Mouse (Mus musculus) fat pad, adult 2 months (tissue): ENCODE data around the gene Smc1b.

Experiments
- DNase-seq: peaks from one replicate; pipeline ENCODE4 v3.0.0-alpha.2; 2011; ENCODE audit warnings: low read depth, low spot score; ENCODE audit errors: extremely low read depth

Smc1b gene

DNA sequence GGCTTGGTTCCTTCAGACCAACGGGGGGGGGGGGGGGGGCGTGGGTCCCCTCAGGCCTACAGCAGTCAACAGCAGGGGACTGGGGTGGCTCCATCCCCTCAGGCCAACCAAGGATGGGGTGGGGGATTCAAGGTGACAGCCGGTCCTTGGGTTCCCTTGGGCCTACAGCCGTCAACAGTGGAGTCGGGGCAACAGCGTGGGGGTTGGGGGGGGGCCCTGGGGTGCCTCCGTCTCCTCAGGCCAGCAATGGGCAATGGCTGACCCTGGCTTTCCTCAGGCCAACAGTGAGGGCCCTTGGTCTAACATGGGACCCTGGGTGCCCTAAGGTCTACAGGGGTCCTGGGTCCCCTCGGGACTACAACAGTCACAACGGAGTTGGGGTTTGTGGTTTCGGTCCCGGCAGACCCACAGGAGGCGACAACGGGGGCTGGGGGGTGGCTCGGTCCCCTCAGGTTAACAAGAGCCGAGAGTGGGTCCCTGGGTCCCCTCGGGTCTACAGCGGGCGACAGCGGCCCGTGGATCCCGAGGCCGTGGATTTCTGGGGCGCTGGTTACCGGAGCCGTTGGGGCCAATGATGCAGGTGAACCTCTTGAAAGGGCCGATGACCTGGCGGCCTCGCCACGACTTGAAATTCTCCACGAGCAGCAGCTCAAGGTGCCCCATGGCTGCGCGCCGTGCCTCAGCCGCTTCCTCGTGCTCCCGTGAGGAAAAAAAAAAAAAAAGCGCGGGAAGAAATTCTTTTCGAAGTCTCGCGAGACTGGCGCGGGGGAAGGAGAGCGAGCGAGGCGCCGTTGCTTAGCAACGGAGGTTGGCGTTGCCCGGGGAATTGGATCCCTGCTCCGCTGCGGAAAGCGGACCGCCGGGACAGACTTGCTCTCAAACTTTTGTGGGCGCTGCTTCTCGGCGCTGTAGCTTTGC is at the start of gene Smc1b, which contains the start of gene Ribc2:
Gene Smc1b, minus strand, starts transcription at position 690 of the 918 bp plus-strand sequence.
Gene Ribc2, plus strand, starts transcription at position 804 of the 918 bp plus-strand sequence.
- DNase-seq = no peak

DNA sequence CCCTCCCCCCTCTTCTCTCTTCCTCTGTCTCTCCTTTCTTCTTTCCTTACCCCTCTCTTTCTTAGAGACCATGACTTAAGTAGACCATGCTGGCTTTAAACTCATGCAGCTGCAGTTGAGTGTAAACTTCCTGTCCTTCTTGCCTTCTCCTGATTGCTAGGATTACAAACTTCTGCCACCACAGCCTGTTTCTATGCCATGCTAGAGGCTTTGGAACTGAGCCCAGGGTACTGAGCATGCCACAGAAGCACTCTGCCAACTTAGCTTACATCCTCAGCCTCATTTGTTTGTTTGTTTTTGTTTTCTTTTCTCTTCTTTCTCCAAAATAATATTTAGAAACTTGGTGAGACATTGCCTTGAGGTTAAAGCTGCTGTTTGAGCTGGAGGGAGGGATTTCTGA is 48.6 kb upstream of the Smc1b start:
- DNase-seq = no peak

DNA sequence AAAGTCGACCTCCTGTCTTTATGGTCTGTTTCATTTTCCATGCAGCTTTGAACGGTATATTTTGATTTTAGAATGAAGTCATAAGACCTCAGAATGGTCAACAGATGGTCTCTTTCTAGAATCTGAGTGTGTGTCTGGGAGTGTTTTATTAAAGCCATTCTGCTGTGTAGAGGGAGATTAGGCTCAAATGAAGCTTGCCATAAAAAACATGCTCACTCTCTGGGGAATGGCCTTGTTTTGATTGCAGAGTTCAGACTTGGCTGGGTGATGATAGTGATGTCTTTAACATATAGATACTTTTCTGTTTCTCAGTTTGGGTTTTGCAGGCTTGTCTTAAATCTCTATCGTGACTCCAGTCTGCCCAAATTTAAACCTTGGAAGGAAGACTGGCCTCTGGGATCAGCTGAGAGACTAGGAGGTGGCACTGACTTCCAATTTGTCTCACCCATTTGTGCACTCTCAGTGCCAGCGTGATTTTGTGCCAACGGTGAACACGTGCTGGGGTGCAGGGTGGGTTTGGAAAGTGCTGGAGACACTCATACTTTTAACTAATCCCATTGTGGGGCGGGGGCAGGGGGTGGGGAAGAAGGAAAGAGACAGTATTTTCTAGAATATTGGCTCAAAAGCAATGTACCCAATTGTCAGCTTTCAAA is 47.9 kb upstream of the Smc1b start:
- no peak for DNase-seq

DNA sequence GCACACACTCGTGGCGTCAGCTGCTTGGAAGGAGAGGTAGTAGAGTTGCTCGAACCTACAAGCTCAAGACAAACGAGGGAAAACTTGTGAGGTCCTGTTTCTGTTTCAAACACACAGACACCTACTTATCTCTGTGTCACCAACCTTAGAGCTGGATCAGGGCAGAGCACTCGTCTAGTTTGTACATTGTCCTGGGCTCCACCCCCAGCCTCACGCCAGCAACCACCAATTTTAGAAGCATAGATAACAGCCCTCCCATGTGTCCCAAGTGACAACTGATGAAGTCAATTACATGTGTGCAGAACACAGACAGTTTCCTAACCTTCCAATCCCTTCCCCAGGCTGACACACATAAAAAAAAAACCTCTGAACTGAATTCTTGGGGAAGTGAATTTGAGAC is 46.4 kb upstream of the Smc1b start:
- DNase-seq = no peak

DNA sequence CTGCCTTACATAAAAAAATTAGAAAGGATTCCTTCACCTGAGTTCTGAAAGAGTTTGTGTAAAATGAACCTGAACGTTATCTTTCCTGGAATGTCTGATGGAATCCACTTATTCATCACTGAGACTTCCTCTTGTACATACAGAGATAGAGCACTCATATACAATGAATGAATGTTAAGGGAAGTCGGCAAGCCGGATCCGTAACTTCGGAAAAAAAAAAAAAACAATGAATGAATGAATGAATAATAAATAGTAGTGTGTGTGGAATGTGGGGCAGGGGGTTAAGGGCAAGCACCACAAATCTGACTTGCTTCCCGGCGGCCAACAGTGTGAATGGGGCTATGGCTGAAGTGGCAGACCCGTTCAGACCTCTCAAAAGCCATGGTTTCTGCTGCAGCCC is 45.8 kb upstream of the Smc1b start:
- DNase-seq = peak; percentile 16

DNA sequence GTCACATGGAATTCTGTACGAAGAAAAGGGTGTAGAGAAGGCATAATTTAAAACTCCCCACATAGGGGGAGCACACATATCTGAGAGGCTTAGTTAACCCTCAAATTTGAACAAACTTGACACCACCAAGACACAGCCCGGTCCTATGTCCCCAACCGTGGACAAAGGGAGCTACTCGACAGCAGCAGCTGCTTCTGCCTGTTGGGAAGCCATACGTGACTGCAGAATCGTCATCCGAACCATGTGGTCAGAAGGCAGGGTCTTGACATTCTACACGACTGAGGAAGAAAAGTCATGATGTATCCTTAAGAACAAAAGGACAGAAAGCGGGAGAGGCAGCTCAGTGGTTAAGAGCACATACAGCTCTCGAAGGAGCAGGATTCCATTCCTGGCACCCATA is 42.3 kb upstream of the Smc1b start:
- DNase-seq = no peak

DNA sequence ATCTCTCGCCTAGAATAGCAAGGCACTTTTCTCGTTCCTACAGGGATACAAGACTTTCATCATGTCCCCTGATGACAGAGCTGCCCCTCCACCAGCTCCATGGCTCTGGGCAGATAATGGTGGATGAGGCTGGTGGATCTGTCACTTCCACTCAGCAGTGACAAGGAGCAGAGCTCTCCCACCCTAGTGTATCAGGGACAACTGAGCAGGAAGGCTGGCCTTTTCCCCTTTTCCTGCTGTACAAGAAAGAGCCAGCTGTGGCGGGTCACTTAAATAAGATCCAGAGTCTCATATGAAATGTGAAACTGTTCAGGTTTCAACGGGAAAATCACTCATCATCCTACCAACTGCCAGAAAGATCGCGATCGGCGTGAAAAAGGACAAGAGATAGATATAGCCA is 41.7 kb upstream of the Smc1b start:
- DNase-seq = no peak

DNA sequence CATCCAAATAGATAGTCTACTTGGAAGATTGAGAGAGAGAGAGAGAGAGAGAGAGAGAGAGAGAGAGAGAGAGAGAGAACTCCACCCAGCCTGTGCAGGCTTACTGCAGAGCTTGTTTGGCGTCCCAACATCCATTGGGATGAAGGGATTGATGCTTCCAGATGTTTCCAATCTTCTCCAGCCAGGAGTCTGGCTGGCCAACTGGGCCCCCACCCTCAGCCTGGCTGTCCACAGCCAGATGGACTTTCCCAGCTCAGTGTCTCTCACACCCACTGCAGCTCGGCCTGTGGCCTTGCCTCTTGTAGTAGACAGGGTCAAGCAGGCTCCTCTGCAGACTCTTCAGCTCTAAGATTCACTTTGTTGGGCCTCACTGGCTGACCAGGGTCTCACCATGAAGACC is 40.3 kb upstream of the Smc1b start:
- DNase-seq = no peak

DNA sequence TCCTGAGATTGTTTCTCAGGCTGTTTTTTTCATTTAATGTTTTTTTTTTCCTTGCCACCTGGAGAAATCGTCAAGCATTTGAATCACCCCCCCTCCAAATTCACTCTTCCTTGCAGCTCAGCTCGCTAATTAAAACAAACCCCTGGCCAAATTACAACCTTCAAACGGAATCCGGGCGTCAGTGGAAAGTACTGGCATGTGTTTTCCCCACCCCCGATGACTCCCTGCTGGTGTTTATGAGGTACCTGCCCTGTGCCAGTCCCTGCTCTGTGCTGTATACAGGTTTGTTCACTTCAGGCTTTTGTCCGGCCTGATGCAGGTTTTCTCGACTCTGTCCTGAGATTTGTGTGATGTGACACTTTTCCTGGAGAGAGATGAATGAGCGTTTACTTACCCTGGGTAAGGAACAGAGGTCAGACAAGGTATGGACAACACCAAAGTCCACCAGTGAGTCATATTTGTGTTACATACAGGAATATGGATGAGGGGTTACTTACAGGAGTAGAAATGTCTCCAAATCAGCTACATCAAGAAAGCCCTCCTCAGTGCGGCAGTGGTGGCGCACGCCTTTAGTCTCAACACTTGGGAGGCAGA is 35.4 kb upstream of the Smc1b start:
- DNase-seq = no peak

DNA sequence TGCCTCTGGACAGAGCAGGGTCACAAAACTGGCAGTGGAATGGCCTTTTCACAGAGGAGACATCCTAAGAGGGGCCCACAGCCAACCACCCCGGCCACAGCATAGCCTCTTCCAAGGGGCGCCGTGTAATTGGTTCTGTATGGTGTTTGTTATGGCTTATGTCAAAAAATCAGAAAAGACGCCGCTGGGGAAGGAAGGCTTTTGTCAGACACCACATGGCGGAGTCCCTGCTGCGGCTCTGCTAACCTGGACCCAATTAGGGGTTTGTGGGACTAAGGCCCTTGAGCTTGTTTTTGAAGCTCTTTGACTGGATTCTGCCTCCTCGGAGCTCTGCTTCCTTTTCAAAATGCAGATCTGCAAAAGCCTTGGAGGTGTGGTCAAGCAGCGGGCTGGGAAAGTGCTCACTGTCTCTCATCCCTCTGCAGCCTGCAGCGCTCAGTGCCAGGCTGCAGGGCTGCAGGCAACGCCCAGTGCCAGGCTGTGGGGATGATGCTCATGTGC is 34.7 kb upstream of the Smc1b start:
- no peak for DNase-seq

DNA sequence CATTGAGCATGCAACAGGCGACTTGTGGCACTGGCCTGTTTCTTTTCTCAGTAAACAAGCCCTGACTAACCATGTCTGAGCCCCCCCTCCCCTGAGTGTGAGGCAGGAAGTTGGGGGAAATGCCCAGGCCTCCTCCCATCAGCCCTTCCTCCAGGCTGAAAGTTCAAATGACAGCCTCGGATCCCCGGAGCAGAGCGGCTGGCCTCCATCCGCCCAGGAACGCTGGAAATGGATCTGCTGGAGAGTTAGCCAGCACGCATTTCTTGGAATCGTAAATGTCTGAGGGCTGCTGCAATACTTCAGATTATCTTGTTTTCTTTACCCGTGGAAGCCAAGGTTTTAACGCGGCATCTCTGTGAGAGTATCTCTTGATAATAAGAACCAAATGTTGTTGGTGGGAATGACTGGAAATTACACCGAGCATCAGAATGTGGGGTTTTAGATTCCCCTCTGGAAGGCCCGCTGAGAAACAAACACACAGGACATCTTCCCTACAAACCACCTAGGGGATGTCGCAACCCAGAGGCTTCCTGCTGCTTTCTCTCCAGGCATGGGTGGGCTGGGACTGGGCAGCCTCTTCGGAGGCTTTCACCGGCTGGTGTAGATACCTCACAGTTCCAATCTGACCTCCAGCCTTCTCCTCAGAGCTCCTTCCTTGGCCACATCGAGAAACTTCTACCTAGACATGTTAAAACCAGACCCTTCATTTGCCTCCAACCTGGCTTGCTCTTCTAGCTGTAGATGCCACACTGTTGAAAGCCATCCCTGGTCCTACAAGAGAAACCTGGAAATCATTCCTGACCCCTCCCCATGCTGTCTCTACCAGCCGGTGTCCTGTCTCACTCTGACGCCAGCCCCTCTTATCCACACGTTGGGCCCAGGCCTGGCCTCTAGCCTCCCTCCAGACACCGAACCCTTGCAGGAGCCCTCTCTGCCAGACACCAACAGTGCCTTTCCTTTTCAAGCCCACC is 31.2 kb upstream of the Smc1b start:
- DNase-seq = no peak

DNA sequence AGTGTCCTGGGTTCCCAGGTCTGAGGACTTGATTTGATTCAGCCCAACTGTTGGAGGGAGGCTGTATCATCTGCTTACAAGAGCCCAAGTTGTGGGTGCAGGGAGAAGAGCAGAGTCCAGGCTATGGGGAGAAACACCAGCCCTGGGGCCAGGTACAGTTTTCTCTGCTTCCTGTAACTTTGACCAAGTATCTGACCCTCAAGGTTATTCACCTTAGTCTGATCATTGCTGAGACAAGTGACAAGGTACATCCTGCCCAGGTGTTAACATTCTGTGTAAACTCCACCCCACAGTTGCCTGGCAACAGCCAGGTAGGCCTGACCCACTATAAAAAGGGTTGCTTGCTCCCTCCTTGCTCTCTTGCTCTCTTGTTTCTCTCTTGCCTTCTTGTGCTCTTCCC is 29.7 kb upstream of the Smc1b start:
- no peak for DNase-seq

DNA sequence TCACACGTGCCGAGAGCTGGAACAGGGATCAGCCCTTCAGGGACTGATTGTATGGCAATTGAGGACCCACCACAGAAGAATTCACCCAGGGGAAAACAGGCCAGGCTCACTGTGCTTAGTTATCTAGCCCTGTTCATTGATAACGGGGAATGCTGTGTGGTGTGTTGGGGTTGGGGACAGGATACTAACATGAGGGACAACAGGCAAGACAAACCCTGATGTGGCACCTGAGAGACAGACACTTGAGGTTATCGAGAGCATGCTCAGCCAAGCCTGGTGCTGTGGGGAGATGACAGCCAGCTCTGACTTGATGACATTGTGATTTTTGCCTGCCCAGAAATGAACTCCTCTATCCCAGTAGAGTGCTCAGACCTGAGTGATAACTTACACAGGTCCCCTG is 24.4 kb upstream of the Smc1b start:
- DNase-seq = no peak

DNA sequence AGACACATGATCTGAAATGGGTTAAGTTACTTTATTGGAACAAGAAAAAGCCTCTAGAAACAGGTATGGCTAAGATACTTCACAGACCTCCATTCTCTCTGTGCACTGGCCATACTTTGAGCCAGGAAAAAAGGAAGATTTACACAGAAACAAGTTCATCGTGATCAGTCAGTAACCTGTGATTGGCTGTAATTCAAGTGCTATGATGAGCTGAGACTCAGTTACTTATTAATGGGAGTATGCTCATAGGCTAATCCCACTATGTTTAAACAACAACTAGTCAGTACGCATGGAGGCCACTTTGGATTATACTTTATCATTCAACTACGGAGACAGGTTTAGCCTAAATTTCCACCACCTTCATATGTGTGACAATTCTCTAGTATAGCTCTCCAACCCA is 22.3 kb upstream of the Smc1b start:
- no peak for DNase-seq

DNA sequence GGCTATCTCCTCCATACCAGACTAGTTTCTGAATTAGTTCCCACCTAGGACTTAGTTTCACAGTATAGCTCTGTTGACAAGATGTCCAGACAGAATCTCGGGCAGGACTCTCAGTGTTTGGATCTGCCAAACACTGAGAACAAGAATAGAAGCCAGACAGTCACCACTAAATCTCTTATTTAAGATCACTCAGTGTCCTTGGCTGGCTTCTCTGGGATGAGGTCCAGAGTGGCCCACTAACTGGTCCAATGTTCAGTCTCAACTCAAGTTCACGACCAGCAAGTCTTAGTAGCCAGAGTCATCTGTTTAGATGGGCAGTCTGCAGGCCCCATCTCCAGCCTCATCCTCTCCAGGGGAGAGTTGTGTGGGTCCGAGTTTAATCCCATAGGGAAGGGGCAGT is 20.8 kb upstream of the Smc1b start:
- no peak for DNase-seq

DNA sequence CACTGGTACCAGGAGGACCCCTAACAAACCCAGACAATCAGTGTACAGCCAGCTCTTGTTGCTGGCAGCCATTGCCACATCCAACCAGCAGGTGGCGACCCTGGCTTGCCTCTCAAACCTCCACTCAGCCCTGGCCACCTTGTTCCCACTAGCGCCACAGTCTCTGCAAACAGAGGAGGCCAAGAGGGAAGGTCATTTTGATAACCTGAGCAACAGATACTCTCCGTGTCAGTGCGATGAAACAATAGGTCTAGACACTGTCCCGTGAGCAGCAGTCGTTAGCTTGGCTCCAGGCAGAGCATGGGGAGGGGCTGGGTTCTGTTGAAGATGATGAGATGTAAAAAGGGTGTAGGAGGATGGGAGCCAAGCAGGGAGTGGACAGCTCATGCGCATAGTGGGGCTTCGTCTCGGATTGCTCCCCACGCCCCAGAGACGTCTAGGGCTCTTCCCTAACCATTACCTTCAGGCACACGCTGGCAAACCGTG is 19.7 kb upstream of the Smc1b start:
- no peak for DNase-seq

DNA sequence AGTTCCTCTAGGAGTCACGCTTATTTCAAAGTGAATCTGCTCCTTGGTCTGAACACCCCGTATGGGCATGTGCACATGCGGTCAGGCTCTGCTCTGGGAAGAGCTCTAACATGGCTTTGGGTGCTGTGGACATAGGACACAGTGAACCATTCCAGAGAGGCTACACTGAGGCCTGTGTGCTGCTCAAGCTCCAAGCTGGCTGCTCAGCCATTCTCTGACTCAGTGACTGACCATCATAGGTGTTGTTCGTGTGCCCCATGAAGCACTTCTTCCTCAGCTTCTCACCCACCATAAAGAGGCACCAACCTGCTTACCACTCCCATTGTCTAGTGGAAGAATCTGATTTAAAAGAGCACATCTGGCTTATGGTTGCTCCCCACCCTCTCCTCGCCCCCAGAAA is 12.5 kb upstream of the Smc1b start:
- no peak for DNase-seq

DNA sequence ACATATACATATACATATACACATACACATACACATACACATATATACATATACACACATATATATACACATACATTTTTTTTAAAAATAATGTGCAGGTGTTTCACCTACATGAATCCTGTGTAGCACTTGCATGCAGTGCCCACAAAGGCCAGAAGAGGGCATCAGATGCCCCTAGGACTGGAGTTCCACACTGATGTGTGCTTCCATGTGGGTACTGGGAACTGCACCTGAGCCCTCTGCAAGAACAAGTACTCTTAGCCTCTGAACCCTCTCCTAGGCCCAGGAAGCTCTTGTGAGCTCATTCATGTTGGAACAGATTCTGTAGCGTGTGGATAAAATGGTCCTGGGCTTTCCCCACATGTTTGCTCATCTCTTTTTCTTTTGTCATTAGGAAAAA is 12.0 kb upstream of the Smc1b start:
- no peak for DNase-seq

DNA sequence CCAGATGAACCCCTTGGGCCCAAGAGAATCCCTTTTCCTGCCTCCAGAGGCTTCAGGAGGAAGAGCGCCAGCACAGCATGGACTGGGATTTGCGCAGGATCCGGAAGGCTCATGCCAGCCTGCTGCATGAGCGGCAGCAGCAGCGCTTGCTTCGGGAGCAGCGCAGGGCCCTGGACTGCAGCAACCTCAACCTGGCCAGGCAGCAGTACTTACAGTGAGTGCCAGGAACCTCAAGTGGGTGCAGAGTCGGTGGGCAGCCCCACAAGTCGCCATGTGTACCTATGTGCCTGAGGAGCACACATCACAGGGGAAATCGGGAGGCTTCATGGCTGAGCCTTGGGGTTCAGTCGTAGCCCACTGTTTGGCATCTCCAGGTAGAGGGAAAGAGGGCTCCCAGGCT is 11.4 kb upstream of the Smc1b start:
- DNase-seq = no peak

DNA sequence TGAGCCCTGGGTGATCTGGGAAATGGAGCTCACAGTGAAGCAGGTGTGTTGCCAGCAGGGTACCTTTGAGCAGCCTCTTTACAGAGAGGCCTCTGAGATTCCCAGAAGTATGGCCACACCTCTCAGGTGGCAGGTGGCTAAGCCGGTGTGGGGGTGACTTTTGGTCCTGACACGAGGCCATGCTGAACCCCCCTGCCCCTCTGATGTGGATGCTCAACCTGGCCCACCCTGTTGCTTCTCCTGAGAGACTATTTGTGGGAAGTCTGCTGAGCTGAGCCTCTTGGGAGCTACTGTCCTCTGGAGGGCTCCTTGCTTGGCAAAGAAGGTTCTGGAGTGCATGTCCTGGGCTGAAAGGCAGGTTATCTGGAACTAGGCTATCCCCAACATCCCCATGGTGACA is 10.7 kb upstream of the Smc1b start:
- DNase-seq = no peak

DNA sequence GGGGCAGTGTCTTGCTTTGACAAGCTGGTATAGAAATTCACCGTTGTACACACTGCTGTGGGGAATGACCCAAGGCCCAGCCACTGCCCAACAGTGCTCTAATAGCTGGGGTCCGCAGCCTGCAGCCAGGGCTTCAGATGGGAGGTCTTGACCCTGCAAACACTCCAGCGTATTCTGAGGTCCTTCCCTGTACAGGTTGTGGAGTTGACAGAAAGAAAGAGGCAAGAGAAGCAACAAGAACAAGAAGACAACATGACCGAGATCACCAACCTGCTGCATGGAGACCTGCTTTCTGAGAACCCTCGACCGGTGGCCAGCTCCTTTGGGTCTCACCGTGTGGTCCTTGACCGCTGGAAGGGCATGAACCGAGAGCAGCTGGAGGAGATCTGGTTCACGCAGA is 9.5 kb upstream of the Smc1b start:
- DNase-seq = no peak
